Mouse (Mus musculus) MEL (cell line): Measurements from ENCODE around the gene Smug1. TPM values are rescaled to one million over a fixed set of nuclear protein-coding genes. Genes with fewer than 3 reads are reported as not detected.

Experiments used
- DNase-seq: peaks from one replicate; pipeline ENCODE4 v3.0.0; 2011; ENCODE audit warnings: low read depth, low spot score
- H3K27ac ChIP-seq: 2 replicates; pipeline ENCODE4 v1.5.1; 2012; ENCODE audit warnings: low read depth, mild to moderate bottlenecking, control low read depth, low read length, moderate library complexity; ENCODE audit not compliant: control insufficient read depth
- H3K27me3 ChIP-seq, 2 experiments: fragments of 150-350 bp in 1 of 2; sonication (generic) in 1 of 2; 2 replicates each; pipeline ENCODE4 v1.6.1; 2012; ENCODE audit warnings: low read length in 2 of 2, mild to moderate bottlenecking in 2 of 2, improper control_type of control experiment in 1 of 2, moderate library complexity in 1 of 2; ENCODE audit not compliant: insufficient read depth in 2 of 2, control insufficient read depth in 1 of 2
- H3K36me3 ChIP-seq, 2 experiments: 2 replicates each; pipeline ENCODE4 v1.6.1; 2012 to 2014; ENCODE audit warnings: low read length in 2 of 2, improper control_type of control experiment in 1 of 2, inconsistent platforms in 1 of 2, mild to moderate bottlenecking in 1 of 2; ENCODE audit not compliant: insufficient read depth in 2 of 2, control insufficient read depth in 1 of 2
- H3K4me1 ChIP-seq, 2 experiments: fragments of 150-350 bp in 1 of 2; sonication (generic) in 1 of 2; 2 replicates each; pipeline ENCODE4 v1.6.1; 2012; ENCODE audit warnings: low read length in 2 of 2, improper control_type of control experiment in 1 of 2, mild to moderate bottlenecking in 1 of 2; ENCODE audit not compliant: insufficient read depth in 2 of 2, control insufficient read depth in 1 of 2
- H3K4me3 ChIP-seq, 2 experiments: fragments of 150-350 bp in 1 of 2; sonication (generic) in 1 of 2; 2 replicates each; pipeline ENCODE4 v1.5.1; 2012; ENCODE audit warnings: low read depth in 2 of 2, low read length in 2 of 2, mild to moderate bottlenecking in 2 of 2, moderate library complexity in 2 of 2, control low read depth in 1 of 2, improper control_type of control experiment in 1 of 2; ENCODE audit not compliant: control insufficient read depth in 1 of 2, insufficient read depth in 1 of 2
- H3K79me2 ChIP-seq: 2 replicates; pipeline ENCODE4 v1.6.1; 2012; ENCODE audit warnings: mild to moderate bottlenecking, low read length, moderate library complexity; ENCODE audit not compliant: control insufficient read depth, poor library complexity, insufficient read depth
- H3K9ac ChIP-seq: 2 replicates; pipeline ENCODE4 v1.6.1; 2012; ENCODE audit warnings: low read depth, mild to moderate bottlenecking, control low read depth, low read length, moderate library complexity; ENCODE audit not compliant: control insufficient read depth, poor library complexity, severe bottlenecking
- H3K9me3 ChIP-seq: fragments of 150-350 bp; sonication (generic); replicated peaks from 2 replicates; pipeline ENCODE4 v1.6.1; 2012; ENCODE audit warnings: mild to moderate bottlenecking, low read length, improper control_type of control experiment, moderate library complexity; ENCODE audit not compliant: insufficient read depth
- CHD1 ChIP-seq: IDR thresholded peaks from 2 replicates; pipeline ENCODE4 v1.6.1; 2012; ENCODE audit warnings: low read depth, mild to moderate bottlenecking, inconsistent platforms, low read length, improper control_type of control experiment
- CHD2 ChIP-seq: IDR thresholded peaks from 2 replicates; pipeline ENCODE4 v1.6.1; 2011; ENCODE audit warnings: low read length, improper control_type of control experiment
- ELF1 ChIP-seq: IDR thresholded peaks from 2 replicates; pipeline ENCODE4 v1.6.1; 2014; ENCODE audit warnings: low read depth, mild to moderate bottlenecking, inconsistent platforms, low read length, improper control_type of control experiment, moderate library complexity
- GABPA ChIP-seq: IDR thresholded peaks from 2 replicates; pipeline ENCODE4 v1.6.1; 2012; ENCODE audit warnings: low read depth, mild to moderate bottlenecking, inconsistent platforms, low read length, improper control_type of control experiment, moderate library complexity
- HCFC1 ChIP-seq: IDR thresholded peaks from 2 replicates; pipeline ENCODE4 v1.6.1; 2012; ENCODE audit warnings: low read depth, mild to moderate bottlenecking, inconsistent platforms, low read length, improper control_type of control experiment, moderate library complexity
- JUND ChIP-seq: IDR thresholded peaks from 2 replicates; pipeline ENCODE4 v1.6.1; 2011; ENCODE audit warnings: low read depth, mild to moderate bottlenecking, improper control_type of control experiment, low read length
- KAT2A ChIP-seq: conservative IDR thresholded peaks from 2 replicates; pipeline ENCODE4 v1.6.1; 2012; ENCODE audit warnings: low read depth, low read length, improper control_type of control experiment, inconsistent platforms
- MAX ChIP-seq: IDR thresholded peaks from 2 replicates; pipeline ENCODE4 v1.6.1; 2011; ENCODE audit warnings: low read length, improper control_type of control experiment
- MAZ ChIP-seq: IDR thresholded peaks from 2 replicates; pipeline ENCODE4 v1.6.1; 2012; ENCODE audit warnings: low read depth, mild to moderate bottlenecking, inconsistent platforms, low read length, improper control_type of control experiment
- MXI1 ChIP-seq: IDR thresholded peaks from 2 replicates; pipeline ENCODE4 v1.6.1; 2011; ENCODE audit warnings: mild to moderate bottlenecking, low read depth, low read length, improper control_type of control experiment
- MYB ChIP-seq: IDR thresholded peaks from 2 replicates; pipeline ENCODE4 v1.6.1; 2011; ENCODE audit warnings: mild to moderate bottlenecking, low read depth, low read length, improper control_type of control experiment
- MYC ChIP-seq: IDR thresholded peaks from 2 replicates; pipeline ENCODE4 v1.6.1; 2011; ENCODE audit warnings: low read depth, mild to moderate bottlenecking, low read length, improper control_type of control experiment, moderate library complexity
- POLR2A ChIP-seq, 2 experiments: IDR thresholded peaks; 2 replicates each; pipeline ENCODE4 v1.6.1; 2011 to 2012; ENCODE audit warnings: low read length in 2 of 2, mild to moderate bottlenecking in 2 of 2, control low read depth in 1 of 2, improper control_type of control experiment in 1 of 2, low read depth in 1 of 2, moderate library complexity in 1 of 2; ENCODE audit not compliant: control insufficient read depth in 1 of 2, insufficient read depth in 1 of 2, poor library complexity in 1 of 2
- POLR2AphosphoS2 ChIP-seq: IDR thresholded peaks from 2 replicates; pipeline ENCODE4 v1.6.1; 2011; ENCODE audit warnings: low read length, improper control_type of control experiment
- RAD21 ChIP-seq: IDR thresholded peaks from 2 replicates; pipeline ENCODE4 v1.6.1; 2011; ENCODE audit warnings: mild to moderate bottlenecking, low read depth, low read length, improper control_type of control experiment
- SIN3A ChIP-seq: IDR thresholded peaks from 2 replicates; pipeline ENCODE4 v1.6.1; 2012; ENCODE audit warnings: low read length, improper control_type of control experiment, inconsistent platforms
- SMC3 ChIP-seq: IDR thresholded peaks from 2 replicates; pipeline ENCODE4 v1.6.1; 2011; ENCODE audit warnings: low read depth, low read length, improper control_type of control experiment
- USF1 ChIP-seq: IDR thresholded peaks from 2 replicates; pipeline ENCODE4 v1.6.1; 2014; ENCODE audit warnings: low read depth, mild to moderate bottlenecking, inconsistent platforms, low read length, improper control_type of control experiment, moderate library complexity
- USF2 ChIP-seq, 2 experiments: IDR thresholded peaks; 2 replicates each; pipeline ENCODE4 v1.6.1; 2011 to 2012; ENCODE audit warnings: improper control_type of control experiment in 2 of 2, low read length in 2 of 2, borderline replicate concordance in 1 of 2, inconsistent platforms in 1 of 2, low read depth in 1 of 2, mild to moderate bottlenecking in 1 of 2; ENCODE audit not compliant: insufficient read depth in 1 of 2
- ZMIZ1 ChIP-seq: IDR thresholded peaks from 2 replicates; pipeline ENCODE4 v1.6.1; 2012; ENCODE audit warnings: low read depth, mild to moderate bottlenecking, inconsistent platforms, low read length, improper control_type of control experiment, moderate library complexity
- polyA plus RNA-seq, 2 experiments: library from polyadenylated mRNA; stranded (reverse) in 1 of 2; unstranded in 1 of 2; fragments of >175 nt in 1 of 2; fragments of >200 nt in 1 of 2; gene quantifications; 2 replicates each; pipeline versions ENCODE4 v1.2.1 to v1.2.4; 2012; ENCODE audit warnings: low replicate concordance in 2 of 2, low read depth in 1 of 2; ENCODE audit not compliant: insufficient read length in 2 of 2, insufficient read depth in 1 of 2, missing spikeins in 1 of 2
- total RNA-seq: library from RNA; depleted of rRNA; stranded (reverse); fragments of 300-350 nt; gene quantifications from 2 replicates; pipeline ENCODE4 v1.2.3, GENCODE M21; 2012

Gene Smug1
- total and polyA plus RNA-seq, 3 experiments, result 4.6 to 5.2 TPM; not detected in 1

GRCm38 (mm10) chr15:103190083-103190482 lies 23.2 kb upstream of the Smug1 start:
- H3K9me3 ChIP-seq, result no peaks in the 10 kb centered on the region
- no peak overlapping the region for H3K27ac ChIP-seq
- DNase-seq, result no peak
- no peaks in the 10 kb centered on the region for H3K27me3 ChIP-seq
- no peaks in the 10 kb centered on the region for H3K4me1 ChIP-seq
- no peak overlapping the region for H3K9ac ChIP-seq
- peaks cover 0 to 1% of the 10 kb centered on the region in 2 experiments; a peak in 1 of 4 replicates for H3K36me3 ChIP-seq
- H3K79me2 ChIP-seq, result no peaks in the 10 kb centered on the region
- H3K4me3 ChIP-seq, result no peak overlapping the region
- TF ChIP-seq ELF1 (no peak), RAD21 (no peak)

GRCm38 (mm10) chr15:103187803-103188202 lies 20.9 kb upstream of the Smug1 start:
- H3K4me1 ChIP-seq, result no peaks in the 10 kb centered on the region
- TF ChIP-seq POLR2A (IDR thresholded peaks at IDR 0.05; ENCODE audit: control insufficient read depth in 1 of 2, insufficient read depth in 1 of 2, low read depth in 1 of 2, low read length in 2 of 2, poor library complexity in 1 of 2) (no peak), MYC (no peak), MXI1 (no peak), SIN3A (no peak), MAX (no peak), ZMIZ1 (no peak), HCFC1 (no peak), USF2 (IDR thresholded peaks at IDR 0.05; ENCODE audit: borderline replicate concordance in 1 of 2, insufficient read depth in 1 of 2, low read depth in 1 of 2, low read length in 2 of 2) (no peak), MAZ (no peak), CHD2 (no peak), CHD1 (no peak), JUND (no peak), USF1 (no peak), SMC3 (no peak), GABPA (no peak), MYB (no peak), KAT2A (no peak), POLR2AphosphoS2 (no peak)
- no peaks in the 10 kb centered on the region for H3K79me2 ChIP-seq
- H3K36me3 ChIP-seq, result no peaks in the 10 kb centered on the region
- DNase-seq, result no peak
- no peak overlapping the region for H3K27ac ChIP-seq
- no peaks in the 10 kb centered on the region for H3K9me3 ChIP-seq
- H3K9ac ChIP-seq, result no peak overlapping the region
- H3K4me3 ChIP-seq, result no peak overlapping the region
- no peaks in the 10 kb centered on the region for H3K27me3 ChIP-seq
